Mouse (Mus musculus) testis, adult 2 months (tissue): ENCODE results near the gene Acot7.

Experiments used
- CTCF ChIP-seq: fragments of 200-500 bp; IDR thresholded peaks from 2 replicates; pipeline ENCODE4 v1.5.1; 2012; ENCODE audit warnings: low read depth, mild to moderate bottlenecking, inconsistent platforms, low read length, moderate library complexity; ENCODE audit not compliant: control insufficient read depth, insufficient read depth, insufficient replicate concordance
- POLR2A ChIP-seq: fragments of 200-500 bp; IDR thresholded peaks from 2 replicates; pipeline ENCODE4 v1.6.1; 2012; ENCODE audit warnings: low read depth, mild to moderate bottlenecking, inconsistent platforms, low read length, moderate library complexity; ENCODE audit not compliant: control insufficient read depth

DNA sequence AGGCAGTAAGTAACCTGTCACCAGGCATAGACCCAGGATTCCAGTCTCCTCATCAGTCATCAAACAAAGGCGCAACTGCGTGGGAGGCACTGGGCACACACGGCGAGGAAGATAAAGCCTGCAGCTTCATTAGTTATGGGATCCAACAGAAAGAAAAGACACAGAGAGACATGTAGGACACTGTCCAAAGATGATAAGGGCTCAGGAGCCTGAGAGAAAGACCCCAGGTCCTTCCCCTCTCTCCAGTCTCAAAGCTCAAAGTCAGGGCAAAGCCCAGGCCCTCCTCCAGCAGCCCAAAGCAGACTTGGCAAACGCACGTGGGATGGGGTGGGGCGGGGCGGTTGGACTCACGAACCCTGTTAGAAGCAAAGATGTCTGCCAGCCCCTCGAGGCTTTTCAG is 32.5 kb upstream of the Acot7 start:
- TF ChIP-seq POLR2A (no peak), CTCF (no peak)
